Mouse (Mus musculus) layer of hippocampus, adult 9-11 months (tissue): Measurements from ENCODE around the gene Ext2.

Experiments
- DNase-seq: peaks from one replicate; pipeline ENCODE4 v3.0.0; 2022

Ext2 gene

DNA sequence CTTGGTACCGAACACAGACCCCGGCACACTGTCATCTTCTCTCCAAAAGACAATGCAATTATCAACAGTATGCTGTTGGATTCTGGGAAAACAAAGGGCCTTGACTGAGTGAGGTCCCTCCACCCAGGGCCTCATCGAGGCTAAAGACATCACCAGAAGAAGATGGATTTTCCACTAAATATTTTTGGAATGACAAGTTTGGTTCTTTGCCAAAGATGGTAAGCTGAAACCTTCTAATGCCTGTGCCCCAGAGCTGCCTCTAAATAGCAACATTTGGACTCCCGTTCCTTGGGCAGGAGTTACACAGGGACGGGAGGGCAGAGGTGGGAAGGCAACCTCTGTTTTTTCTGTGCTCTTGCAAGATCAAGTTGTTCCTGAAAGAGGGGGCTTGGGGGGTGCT lies 47.4 kb downstream of the Ext2 start:
- DNase-seq = no peak

DNA sequence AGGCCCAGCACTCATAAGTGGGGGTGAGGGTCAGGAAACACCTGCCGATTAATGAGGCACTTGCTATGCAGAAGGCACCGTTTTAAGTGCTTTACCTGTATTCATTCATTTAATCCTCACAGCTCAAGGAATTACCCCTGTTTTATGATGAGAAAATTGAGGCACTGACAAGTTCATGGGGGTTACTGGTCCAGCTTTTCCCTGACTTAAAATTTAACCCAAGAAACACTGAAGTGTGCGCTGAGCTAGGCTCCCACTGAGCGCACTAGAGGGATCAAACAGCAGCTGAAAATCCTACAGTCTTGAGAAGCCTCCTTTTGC lies 49.6 kb downstream of the Ext2 start:
- DNase-seq = no peak

DNA sequence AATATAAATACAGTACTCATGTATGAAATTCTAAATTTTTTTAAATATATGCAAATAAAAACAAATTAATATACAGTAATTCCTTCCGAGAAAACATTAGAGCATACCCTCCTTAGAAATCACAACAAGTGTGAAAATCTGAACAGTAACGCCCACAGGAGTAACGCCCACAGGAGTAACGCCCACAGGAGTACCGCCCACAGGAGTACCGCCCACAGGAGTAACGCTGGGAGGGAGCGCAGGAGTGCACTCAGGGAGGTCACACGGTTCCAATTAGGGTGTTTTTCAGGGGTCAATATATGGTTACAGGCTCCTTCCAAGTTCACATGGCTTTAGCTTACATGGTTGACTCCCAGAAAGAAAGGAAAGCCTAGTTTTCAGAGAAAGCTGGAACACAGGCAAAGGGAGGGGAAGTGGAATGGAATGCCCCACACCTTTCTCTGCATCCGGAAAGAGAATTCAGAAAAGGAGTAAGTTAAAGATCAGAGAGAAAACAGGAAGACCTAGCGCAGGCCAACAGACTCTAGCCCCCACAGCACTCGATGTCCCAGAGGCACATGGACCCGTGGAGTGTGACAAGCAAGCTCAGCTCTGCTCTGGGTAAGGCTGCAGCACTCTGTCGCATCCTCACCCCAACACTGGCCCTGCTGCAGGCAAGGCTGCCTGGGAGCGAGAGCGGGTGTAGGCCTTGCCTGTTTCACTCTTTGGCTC lies 50.2 kb downstream of the Ext2 start:
- DNase-seq = no peak

DNA sequence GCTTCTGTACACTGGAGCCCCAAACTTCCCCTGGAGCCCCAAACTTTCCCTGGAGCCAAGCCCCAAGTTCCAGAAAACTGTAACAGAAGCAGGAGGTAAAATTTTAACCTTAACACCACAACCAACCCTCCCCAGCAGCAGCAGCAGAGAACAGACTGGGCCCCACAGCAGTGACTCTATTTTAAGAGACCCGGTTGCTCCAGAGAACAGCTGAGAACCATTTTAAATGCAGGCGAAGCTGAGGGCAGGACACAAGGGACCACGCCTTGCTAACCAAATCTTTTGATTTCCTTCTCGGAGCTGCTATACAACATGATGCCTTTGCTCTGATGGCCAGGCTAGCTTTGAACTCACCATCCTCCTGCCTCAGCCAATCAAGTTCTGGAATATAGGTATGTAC lies 51.5 kb downstream of the Ext2 start:
- DNase-seq = no peak

DNA sequence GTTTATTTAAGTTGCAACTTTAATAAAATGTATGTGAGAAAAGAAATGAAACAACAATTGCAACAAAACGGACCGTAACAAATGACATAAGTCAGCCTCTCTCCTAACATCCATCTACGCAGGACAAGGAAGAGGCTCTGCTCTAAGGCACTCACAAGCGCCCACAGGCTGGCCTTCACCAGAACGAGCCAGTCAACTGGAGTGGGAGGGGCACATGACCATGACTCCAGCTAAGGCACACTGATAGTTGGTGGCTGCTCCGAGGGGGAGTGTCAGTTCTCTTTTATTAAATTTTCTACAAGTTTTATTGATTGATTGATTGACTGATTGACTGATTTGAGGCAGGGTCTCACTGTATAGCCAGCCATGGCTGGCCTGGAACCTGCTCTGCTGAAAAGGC lies 52.5 kb downstream of the Ext2 start:
- DNase-seq = no peak

DNA sequence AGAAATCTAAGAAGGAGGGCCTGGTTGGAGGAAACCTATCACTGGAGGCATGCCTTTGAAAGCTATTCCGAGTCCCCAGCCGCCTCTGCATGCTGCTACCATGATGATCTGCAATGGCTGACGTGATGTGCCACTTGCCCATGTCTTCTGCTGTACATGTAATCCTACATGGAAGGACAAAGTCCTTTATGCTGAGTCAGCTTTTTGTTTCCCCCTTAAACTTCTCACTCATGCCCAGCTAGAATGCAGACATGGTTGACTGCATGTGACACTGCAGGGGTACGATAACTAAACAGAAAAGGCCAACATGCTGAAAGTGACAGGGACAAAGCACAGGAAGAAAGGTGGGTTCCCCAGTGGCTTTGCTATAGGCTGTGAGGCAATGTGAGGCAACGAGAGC lies 56.6 kb downstream of the Ext2 start:
- DNase-seq = no peak

DNA sequence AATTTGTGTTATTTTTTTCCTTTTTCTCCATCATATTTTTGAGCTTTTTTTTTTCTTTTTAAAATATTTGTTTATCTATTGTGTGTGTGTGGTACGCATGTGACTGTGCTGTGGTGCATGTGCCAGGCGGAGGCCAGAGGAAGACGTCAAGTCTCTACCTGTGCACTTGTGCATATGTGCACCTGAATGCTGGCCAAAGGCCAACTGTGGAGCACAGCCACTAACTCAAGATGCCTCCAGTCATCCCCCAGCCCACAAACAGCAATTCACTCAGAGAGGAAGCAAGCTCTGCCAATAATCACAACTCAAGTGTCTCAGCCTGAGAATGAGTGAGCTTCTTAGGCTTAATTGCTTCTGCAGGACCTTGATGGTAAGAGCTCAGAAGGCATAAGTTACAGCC lies 58.2 kb downstream of the Ext2 start:
- no peak for DNase-seq

DNA sequence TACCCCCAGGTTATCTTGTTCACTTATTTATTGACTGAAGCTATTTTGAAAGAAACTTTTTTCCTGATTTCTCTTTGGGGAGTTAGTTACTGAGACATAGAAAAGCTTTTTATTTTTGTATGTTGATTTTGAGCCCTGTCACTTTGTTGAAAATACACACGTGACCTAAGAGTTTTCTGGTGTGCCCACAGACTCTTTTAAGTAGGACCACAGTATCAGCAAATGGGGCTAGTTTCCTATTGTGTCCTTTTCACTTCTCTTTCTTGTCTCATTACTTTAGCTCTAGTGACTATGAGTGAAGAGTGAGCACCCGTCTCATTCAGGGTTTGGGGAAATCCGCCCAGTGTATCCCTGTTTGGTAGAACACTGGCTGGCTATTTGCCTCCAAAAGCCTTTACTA lies 62.0 kb downstream of the Ext2 start:
- no peak for DNase-seq

DNA sequence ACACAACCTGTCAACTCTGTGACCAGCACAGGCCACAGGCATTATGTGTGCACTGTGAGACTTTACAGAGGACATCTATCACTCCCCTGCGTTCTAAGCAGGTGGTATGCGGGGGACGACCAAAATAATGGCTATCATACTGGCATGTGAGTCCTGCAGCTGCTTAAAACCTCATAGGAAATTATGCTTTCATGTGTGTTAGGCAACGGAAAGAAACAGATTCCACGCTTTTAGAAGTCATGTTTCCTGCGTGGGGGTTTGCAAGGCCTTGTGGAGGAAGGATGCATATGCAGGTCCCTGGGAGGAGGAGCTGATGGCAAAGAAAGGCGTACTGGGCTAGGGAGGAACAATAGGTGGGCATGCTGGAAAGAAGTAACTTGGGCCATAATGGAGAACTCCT lies 63.2 kb downstream of the Ext2 start:
- peak; percentile 32 for DNase-seq

DNA sequence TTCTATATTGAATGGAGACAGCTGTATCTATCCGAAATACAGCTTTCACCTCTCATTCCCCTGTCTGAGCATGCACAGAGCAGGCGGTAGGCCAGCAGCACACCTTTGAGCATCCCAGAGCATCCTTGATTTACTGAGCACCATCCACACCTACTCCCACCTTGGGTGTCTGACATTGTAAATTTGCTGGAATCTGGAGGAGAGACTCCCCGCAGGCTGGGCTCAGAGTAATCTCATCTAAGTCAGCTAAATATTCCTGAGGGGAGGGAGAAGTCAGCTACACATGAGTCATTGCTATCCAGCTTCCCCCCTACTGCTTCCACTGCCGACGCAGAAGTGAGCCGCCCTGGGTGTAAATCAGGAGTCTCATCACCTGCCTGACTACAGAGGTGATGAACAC lies 64.1 kb downstream of the Ext2 start:
- DNase-seq = peak; percentile 67

DNA sequence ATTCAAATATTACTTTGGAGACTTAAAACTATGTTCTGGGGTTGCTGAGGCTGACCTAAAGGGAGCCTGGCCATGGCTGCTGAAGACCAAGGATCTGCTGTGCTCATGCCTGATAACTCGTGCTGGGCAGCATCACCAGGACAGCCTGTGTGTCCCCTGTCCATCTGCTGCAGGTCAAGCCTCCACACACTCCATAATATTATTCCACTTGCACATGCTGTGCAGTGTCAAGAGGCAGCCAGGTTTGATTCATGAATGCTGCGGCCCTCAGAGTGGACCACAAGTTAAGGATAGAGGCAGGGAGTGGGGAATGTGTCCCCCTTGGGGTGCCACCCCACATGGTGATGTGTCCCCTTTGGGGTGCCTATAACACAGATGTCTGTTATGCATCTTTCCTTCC lies 68.0 kb downstream of the Ext2 start:
- DNase-seq = no peak

DNA sequence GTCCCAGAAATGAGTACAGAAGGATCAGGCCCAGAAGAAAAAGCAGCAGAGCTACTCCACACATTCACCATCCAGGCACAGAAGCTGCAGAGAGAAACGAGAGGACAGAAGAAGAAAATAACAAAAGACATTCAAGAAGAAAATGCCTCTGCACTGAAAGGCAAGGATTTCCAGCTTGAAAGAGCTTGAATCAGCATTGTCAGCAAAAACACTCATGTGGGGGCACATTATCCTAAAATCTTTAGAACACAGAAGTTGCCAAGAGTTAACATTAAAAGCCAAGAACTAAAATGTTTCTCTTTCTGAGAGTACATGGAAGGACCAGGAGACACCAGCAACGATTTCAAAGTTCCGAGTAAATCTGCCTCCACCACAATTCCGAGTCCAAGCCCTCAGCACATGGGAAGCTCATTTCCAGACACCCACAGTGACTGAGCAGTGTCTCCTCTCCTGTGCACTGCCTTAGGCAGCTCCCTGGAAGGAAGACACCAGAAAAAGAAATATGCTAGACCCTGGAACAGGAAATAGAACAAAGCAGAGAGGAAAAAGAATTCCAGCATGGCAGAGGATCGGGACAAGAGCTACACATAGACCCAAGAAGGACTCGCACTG lies 69.1 kb downstream of the Ext2 start:
- DNase-seq = no peak

DNA sequence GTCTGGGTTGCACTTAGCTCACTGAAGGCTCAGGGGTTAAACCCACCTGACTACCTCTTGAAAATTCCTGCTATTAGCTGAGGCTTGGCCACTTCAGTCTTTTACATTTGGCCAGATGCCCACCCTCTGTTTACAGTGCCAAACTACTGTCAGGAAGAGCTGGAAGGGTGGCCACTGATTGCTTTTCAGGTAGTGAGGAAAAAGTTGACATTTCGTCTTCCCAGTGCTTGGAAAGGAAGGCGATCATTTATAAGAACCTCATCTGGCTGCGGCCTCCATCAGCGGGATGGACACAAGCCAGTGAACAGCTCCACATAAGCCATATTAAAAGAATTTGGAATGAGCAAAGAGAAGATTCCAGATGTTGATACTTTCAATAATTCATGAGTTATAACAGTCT lies 72.7 kb downstream of the Ext2 start:
- DNase-seq = no peak

DNA sequence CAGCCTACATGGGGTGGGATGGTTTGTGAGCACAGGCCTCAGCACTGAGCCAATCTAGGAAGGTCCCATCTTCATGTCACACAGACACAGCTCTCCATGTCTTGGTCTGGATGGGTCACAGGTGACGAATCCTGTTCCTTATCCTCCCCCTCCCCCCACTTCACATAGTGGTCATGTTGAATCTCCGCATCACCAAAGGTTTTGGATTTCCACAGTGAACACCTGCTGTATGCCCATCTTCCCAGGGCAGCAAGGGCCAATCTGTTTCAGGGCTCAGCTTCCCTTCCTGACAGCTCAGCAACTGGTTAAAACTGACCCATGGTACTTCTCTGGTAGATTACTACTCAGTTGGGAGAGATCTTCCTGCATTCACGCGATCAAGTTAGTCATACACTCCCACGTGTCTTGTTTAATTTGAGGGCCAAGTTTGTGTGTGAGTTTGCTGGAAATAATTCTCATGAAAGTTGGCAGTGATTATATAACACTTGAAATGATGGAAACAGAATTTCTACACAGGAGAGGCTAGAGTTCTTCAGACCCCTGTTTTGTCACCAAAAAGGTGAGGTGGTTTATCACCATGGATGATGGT lies 74.7 kb downstream of the Ext2 start:
- DNase-seq = no peak

DNA sequence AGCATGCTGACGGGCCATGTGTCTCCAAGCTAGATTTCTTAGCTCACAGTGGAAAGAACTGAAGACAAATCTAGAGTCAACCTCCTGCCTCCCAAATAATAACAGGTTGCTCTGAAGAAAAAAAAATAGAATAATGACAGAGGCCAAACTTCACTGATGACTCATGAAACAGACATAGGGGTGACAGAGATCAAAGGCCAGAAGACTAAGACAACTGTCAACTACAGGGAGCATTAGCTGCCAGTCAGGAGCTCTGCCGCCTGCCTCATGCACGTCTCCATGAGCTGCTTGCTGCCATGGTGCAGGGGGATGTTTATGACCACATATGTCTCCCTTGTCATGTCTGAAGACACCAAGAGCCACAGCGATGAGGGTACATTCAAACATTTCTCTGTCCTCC lies 75.7 kb downstream of the Ext2 start:
- DNase-seq = no peak

DNA sequence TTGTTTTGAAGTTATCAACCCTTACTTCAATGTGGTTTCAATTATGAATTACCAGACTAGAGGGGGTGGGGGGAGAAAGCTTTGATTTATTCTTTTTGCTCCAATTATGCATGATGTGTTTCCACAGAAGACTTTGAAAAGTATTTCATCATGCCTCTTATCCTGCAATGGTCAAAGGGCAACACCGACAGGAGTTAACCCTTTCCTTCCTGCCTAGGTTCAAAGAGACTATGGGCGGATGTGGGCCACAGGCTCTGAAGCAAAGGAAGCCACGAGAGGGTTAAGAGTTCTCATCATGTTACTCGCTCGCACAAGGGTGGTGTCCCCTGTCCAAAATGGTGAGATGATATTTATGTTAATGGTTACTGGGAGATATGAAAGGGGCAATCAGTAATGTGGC lies 76.2 kb downstream of the Ext2 start:
- no peak for DNase-seq

DNA sequence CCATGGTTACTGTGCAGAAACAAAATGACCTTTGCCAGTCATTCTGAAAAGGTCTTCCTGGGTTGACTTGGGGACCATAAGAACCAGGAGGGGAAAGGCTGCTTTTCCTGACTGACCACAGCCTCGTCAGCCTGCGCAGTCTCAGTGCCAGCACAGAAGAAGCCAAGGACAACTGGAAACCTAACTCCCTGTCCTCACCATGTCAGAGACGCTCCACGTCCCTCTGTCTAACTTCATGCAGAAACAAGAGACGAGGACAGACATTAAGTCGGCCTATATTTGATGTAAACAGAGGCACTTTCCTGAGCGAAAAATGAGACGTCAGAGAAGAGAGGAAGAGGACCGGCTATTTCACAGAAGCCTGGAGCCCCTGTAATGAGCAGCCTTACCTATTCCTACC lies 76.6 kb downstream of the Ext2 start:
- DNase-seq = no peak

DNA sequence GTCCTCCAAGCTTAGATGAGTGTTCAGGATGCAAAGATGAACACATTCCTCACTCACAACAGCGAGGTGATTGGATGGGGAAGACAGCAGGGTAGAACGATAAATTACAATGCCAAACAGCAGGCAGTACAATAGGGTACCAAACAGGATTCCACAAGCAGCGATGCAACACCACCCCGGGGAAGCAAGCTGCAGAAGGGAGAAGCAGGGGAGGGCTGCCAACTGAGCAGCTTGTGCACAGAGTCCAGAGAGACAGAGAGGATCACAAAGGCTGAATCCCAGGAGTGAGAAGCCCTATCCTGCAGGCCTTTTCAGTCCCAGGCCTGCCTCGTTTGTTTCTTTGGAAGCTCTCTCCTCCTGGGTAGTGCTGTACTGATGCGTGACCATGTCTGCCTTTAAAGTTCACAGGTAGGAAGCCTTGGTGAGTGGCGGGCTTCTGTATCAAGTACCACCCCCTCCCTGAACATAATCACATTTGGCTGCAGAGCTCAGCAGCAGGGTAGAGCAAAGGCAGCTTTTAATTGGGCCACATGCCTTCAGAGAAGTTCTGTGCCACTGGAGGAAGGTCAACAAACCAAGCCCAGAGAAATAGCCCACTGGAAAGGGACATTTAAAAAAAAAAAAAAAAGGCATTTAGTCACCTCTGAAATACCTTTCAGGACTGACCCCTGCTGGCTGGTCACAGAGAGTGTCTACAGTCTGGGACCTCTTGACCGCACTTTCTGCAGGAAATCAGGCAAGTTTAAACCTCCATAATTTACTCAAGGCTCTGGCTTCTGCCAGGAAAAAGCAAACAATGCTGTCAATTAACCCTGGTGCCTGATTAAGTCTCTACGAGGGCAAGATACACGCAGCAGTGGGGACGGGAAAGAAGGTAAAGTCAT lies 77.8 kb downstream of the Ext2 start:
- peak; percentile 79 for DNase-seq

DNA sequence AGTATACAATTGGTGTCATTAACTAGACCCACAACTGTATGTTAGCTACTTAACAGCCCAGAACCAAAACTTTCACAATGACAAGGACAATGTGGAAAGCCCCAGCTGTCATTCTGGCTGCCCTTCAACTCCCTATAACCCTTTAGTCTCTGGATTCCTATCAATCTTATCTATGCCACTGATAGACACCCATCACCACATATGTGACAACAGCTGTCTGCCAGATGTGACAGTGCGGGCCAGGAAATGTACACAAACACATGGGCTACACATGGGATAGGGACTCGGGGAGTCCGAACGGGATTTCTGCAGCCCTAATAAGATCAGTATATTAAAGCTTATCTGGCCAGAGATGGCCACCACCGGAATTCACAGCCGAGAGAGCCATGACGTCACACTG lies 80.7 kb downstream of the Ext2 start:
- no peak for DNase-seq

DNA sequence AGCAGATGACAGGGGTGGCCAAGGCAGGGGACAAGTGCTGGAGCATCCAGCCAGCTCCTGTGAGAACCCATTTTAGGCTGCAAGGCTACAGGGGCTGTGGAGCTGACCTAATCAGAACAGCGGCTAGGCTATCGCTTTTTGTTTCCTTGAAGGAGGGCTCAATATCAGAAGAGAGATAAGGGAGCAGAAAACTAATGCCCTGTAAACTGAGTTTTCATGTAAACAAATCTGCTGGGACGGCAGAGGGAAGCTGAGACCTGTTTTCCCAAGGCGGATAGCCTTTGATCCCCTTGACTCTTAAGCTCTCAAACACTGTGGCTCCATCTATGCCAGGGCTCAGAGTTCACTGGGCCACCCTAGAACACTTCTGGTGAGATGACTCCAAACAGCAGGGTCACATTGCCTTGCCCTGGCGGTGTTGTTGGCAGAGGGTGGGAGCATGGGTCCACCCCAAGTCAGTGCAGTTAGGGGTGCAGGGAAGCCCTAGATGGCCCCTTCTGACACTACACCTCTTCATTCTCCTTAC lies 83.3 kb downstream of the Ext2 start:
- DNase-seq = no peak

DNA sequence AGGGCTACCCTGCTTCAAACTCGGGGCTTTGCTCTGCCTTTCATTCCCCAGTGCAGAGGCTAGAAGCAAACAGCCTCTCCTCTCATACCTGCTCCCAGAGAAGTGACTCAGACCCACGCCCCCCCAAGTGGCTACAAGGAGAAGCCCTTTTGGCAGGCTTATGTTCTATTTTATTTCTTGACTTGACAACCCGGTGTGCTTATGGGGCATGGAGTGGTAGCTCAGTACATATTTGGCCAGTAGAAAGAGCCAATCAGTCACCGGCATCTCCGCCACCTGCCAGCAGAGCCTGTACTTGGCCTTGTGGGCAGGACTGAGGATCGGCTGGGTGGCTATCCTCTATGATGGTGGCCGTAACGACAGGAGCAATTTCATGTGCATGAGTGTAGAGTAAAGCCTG lies 85.2 kb downstream of the Ext2 start:
- no peak for DNase-seq

DNA sequence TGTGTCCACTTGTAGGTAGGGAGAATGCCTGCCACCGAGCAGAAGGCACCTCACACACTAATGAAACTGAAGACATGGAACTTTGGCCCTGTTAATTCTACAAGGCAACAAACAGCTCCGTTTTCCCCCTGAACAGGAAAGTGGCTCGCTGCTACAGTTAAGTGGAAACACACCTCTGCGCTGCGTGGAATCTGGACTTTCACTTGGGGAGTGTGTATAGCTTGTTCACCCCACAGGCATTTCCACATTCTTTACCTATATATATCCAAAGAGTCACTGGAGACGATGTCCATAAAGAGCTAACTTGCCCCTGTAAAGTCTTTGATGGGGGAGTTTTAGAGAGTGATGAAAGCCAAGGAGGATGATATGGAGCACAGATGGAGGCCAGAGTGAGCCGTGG lies 89.7 kb downstream of the Ext2 start:
- no peak for DNase-seq

DNA sequence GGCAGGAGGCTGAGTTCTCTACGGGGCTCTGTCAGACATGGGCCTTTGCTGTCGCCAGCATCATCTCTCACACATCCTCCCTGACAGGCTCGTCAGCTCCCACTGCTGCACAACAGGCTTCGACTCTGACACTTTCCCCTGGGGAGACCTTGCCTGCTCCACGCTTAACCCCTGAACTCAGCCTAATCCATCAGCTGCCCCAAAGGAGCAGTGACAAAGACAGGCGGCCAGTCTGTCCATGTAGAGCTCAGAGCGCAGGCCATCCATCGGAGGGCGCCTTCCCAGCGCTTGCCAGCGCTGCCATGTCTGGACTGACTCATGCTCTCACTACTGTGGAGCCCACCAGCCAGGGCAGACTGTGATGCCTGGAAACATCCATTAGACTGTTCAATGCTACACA lies 92.8 kb downstream of the Ext2 start:
- DNase-seq = no peak
